Mouse (Mus musculus) embryo, embryonic 11.5 days (tissue): ENCODE measurements at regions not wholly inside any gene's neighbourhood (a gene's known extent, or its start where the extent isn't known, plus 50 kb on each side); places are given as distances from the start of the nearest gene placed in this dataset.

Experiments
- DNase-seq: peaks from one replicate; pipeline ENCODE4 v3.0.0-alpha.2; 2012; ENCODE audit warnings: low read depth, low spot score

DNA sequence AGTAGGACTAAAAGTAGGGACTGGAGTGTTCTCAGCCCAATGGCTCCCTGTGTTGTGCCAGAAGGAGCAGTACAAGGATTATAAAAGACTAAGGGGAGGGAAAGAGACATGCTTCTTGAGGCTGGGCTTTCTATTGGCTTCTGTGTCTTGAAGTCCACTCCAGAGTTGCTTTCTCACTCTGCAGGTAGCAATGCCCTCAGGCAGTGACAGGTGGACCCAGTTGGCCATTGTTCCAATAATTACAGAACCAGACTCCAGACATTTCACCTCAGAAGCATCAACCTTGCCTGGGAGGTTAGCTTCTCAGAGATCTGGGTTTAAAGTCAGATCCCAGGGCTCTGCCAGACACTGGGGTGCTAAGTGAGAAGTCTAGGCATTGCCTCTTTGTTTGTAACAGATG lies 136.3 kb upstream of the Tll1 start:
- no peak for DNase-seq

DNA sequence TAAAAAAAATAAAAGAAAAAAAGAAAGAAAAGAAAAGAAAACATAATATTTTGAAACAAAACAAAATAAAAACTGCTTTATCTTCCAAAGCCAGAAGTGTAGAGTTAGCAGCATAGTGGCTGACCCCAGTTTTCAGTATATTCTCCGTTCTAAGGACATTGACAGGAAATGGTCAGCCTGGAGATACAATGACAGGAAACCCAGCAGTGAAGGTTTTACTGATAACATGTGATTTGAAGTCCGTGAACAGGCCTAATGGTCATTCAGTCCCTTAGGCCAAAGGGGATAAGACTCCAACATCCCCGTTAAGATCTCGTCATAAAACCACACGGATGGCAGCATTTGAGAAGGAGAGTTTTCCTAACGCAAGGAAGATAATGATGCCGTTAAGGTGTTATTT lies 131.3 kb upstream of the Tll1 start:
- DNase-seq: no peak

DNA sequence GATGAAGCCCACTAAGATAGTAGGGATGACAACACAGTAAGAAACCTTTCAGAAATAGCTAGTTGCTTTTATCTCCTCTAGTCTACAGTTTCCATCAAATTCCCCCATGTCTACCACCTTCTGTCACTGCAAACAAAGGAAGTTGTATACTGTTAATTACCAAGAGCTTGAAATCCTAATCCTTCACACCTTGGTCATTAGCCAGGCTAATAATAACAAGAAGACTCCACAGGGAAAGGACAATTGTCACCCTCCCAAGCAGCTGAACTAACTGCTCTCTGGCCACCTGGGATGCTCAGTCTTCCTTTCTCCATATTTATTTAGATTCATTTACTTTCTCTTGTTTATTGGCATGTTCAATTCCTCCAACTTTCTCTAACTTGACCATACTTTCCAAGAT lies 130.5 kb upstream of the Tll1 start:
- DNase-seq: no peak

DNA sequence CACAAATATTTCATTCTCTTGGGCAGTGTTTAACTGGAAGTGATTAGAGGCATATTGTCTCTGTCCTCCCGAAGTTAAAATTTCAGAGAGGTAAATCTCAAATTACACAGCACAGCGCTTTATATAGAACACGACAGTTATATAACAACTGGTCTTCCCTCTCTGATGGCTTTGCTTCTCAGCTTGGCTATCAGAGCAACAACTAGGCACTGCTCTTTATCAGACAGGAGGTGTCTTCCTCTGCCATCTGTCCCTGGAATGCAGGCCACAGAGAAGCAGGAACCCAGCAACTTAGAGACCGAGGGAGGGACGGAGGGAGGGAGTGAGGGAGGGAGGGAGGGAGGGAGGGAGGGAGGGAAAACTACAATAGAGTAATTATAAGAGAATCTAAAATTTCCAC lies 129.4 kb upstream of the Tll1 start:
- no peak for DNase-seq

DNA sequence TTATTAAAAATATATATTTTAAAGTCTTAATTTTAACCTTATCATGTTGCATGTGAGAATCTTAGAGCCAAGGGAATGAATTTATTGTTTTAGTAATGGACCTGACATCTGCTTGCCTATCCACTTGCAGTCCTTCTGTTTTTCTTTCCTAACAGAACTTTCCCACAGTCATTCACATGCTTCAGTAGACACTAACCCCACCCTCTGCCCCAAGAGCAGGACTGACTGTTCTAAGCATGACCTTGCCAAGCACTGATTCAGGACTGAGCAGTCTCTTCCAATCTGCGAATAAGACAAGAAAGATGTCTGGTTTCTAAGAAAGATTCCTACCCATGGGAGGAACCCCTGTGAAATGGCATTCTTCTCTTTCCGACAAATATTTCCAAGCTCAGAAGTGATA lies 117.9 kb upstream of the Tll1 start:
- DNase-seq: no peak

DNA sequence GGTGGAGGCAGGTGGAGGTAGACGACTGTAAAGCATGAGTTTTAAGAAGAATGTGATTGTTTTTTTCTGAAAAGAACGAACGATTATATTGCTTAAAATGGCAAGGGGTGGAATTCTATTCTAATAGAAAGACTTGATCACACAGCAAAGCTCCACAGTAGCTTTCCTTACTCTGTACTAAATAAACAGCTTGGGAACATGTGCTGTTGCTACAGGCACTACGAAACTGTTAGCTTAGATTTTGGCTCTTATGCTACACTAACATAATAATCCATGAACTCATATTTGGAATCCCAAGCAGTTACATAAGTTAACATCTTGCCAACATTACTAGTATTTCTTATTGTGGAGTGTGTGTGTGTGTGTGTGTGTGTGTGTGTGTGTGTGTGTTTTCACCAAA lies 114.3 kb upstream of the Tll1 start:
- DNase-seq: no peak

DNA sequence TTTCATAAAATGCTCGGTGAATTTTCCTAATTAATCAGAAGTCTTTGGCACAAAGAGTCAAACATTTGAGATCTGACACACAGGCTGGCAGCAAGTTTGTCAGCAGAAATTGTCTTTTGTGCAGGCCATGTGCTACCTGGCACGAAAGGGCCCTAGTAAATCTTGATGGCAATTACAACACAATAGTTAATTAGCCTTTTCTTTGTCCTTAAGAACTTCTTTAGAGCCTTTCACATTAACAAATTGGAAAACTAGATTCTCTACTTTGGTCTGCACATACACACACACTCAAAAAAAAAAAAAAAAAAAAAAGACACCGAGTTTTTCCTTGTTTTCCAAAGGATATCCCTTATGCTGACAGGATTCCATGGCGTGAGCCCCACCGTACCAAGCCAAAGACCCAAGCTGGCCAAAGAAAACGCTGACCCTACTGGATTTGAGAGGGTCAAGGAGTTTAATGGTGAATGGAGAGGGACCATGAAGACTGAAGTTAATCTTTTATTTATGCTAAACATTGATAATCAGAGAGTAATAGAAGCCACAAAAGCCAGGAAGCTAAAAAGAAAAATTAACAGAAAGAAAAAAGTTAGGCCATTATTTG lies 113.2 kb upstream of the Tll1 start:
- DNase-seq: no peak

DNA sequence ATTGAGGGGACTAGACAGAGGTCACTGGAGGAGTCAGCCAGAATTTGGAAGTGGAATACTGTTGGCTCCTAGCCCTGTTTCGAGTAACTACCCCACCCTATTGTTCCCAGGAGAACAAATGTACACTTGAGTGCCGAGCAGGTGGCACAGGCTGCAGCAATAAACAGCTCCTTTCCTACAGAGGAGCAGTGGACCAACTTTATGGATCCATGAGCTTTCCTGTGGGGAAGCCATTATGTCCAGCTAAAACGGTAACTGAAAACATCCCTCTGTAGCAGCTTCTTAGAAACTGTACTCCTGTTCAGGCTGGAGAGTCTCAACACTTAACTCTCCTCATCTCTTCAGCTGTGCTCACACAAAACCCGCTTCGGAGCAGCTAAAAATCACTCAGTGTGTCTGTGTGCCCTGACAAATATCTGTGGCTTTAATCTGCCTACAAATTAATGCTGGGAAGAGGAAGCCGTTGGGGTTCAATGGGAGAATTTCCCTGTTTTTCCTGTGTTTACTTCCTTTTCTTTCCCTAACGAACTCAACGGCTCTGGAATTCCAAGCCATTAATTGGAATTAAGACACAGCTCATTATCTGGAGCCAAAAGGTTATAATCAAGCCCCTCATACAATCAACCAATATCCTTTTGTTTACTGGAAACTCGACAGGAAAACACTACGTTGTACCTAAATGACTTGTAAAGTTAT lies 112.6 kb upstream of the Tll1 start:
- no peak for DNase-seq

DNA sequence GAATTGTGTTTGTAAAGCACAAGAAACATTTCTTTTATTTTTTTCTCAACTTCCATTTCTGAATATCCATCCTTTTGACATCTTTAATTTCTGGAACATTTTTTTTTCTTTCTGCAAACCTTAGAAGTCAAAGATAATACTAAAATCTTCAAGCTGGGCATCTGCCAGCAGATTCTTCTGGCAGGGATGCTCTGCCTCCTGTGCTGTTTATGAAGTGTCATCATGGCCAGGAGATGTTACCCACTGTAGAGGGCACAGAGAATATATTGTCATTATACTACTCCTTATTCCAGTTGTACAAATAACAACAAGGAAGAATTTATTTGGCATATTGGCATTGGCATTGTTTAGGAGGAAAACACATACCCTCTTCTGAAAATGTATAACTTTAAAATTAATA lies 111.7 kb upstream of the Tll1 start:
- no peak for DNase-seq

DNA sequence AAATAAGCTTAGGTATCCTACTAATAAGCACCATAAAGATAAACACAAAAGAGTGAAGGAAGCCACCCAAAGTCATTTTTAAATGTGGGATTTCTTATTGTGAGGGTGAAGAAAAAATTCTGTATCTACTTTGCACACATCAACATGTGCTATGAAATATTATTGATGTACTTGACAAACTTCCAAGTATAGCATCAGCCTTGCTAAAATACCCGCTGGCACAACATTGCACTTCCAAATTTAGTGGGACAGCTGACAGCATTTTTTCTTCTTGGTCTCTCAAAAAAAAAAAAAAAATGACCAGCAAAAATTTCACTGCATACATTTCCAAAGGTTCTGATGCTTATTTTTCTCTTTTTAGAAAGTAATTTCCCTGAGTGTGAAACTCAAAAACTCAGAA lies 101.9 kb upstream of the Tll1 start:
- no peak for DNase-seq

DNA sequence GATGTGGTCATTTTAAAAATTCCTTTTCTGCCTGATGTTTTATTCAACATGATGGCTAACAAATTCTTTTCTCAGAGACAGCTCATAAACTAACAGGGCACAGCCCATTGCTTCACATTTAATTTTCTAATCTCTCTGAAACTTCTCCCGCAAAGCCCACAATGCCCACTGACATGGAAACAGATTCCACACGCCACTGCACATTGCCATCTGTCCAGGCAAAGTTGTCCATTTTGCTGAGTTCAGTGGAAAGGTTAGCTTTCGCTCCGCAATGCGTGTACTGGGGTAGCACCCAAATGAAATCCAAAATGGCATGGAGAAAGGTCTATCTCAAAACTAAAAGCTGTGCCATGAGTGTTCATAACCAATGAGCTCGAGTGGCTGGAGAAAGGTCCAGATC lies 76.7 kb upstream of the Tll1 start:
- DNase-seq: no peak

DNA sequence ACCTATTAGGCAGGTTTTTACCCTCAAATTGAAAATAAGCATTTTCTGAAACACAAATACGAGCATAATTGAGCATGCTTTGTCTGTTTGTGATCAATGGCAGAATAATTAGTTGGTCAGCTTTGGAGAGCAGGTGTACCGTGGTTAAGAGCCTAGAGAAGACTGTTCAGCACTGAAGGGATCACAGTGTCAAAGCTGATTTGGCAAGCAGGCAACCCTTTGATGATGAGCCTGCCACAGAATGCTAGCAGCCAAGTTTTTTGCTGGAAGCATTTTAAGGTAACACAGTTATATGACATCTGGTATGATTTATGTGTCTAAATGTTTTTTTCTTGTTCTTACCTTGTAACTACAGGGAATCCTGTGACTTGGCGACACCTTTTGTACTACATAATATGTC lies 75.5 kb upstream of the Tll1 start:
- DNase-seq: no peak

DNA sequence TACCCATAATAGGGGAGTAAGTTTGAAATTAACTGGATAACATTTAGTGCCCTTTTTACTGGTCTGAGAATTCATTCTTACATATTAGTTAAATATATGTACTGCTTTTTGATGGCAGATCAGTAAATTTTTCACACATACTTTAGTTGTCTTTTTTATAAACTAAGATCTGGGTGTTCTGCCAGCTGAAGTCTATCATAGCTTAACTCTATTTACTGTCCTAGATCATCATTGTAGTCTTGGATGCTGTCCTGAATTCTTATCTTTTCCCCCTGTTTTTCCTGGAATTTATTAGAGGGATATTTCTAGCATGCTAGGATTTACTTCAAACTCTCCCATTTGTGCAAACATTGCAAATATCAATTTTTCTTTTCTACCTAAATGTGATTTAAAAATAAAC lies 74.3 kb upstream of the Tll1 start:
- no peak for DNase-seq

DNA sequence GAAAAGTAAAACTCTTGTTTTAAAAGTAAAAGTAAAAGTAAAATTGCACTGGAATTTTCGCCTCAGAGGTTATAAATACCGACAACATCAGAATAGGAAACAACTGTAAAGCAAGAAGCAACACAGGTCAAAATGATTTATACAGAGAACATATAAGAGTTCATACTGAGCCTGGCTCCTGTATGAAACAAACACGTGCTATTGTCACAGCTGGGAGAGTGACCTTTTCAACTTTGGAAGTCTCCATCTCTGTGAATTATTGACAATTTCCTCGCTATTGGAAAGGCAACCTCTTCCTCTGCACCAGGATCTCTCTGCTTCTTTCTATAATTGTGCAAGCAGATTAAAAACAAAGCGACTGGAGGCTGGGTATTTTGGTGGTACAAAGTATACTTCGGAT lies 70.0 kb upstream of the Tll1 start:
- no peak for DNase-seq

DNA sequence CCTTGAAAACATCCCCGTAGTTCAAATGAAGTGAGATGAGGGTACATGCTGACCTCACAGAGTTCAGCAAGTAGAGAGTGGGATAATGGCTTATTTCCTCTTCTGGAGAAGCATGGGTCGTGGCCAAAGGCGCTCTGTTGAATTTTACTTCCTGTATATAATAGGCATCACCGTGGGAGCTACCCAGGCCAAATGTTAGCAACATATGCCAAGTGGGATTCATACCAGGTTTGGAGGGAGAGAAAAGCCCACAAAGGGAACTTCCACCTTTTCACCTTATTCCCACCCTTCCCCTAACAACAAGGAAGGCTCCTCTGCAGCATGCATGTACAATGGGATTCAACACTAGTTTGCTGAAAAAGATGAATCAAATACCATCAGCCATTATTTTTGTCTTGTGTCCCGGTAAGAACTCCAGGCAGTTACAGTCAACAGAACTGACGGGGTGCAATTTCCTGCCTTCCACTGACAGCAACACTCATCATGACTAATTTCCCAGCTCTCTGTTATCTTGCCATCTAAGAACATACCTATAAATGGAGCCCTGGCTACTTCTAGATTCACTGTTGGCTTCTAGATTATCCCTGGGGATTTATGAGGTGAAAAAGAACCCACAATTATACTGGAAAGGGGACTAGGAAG lies 59.4 kb upstream of the Tll1 start:
- DNase-seq: no peak
